Mouse (Mus musculus) forebrain, embryonic 13.5 days (tissue): ENCODE data around the gene Cd160. TPM values are rescaled to one million over a fixed set of nuclear protein-coding genes. Genes with fewer than 3 reads are reported as not detected.

ENCODE experiments used
- ATAC-seq: fragments of 200-750 bp; cut with Nextera tagmentation; 2 replicates; pipeline ENCODE4 v1.8.0; 2017
- H3K27ac ChIP-seq: fragments of 300-500 bp; sonication (generic); 2 replicates; pipeline ENCODE4 v1.5.1; 2015; ENCODE audit warnings: inconsistent platforms, mild to moderate bottlenecking, moderate library complexity
- H3K27me3 ChIP-seq: fragments of 300-500 bp; sonication (generic); 2 replicates; pipeline ENCODE4 v1.6.1; 2015; ENCODE audit warnings: mild to moderate bottlenecking, inconsistent platforms
- H3K36me3 ChIP-seq: fragments of 300-500 bp; sonication (generic); 2 replicates; pipeline ENCODE4 v1.6.1; 2015; ENCODE audit warnings: mild to moderate bottlenecking, inconsistent platforms; ENCODE audit not compliant: poor library complexity, severe bottlenecking
- H3K4me1 ChIP-seq: fragments of 300-500 bp; sonication (generic); 2 replicates; pipeline ENCODE4 v1.6.1; 2015; ENCODE audit warnings: inconsistent platforms
- H3K4me2 ChIP-seq: fragments of 300-500 bp; sonication (generic); 2 replicates; pipeline ENCODE4 v1.6.1; 2015; ENCODE audit warnings: inconsistent platforms, mild to moderate bottlenecking, moderate library complexity
- H3K4me3 ChIP-seq: fragments of 300-500 bp; sonication (generic); 2 replicates; pipeline ENCODE4 v1.5.1; 2015; ENCODE audit warnings: mild to moderate bottlenecking, inconsistent platforms
- H3K9ac ChIP-seq: fragments of 300-500 bp; sonication (generic); 2 replicates; pipeline ENCODE4 v1.6.1; 2015; ENCODE audit warnings: mild to moderate bottlenecking, inconsistent platforms
- H3K9me3 ChIP-seq: fragments of 300-500 bp; sonication (generic); replicated peaks from 2 replicates; pipeline ENCODE4 v1.6.1; 2016; ENCODE audit warnings: inconsistent platforms
- WGBS: fragments of 180-500 bp; shearing (Covaris S2); methylation state at CpG from one replicate; pipeline ENCODE4 v1.1.7; 2015; 5-methylcytosine and 5-hydroxymethylcytosine counted together
- polyA plus RNA-seq: library from polyadenylated mRNA; unstranded; fragments of >200 nt; fragmentation: Nextera tagmentation; extraction: Ambion mirVana; gene quantifications from 2 replicates; pipeline ENCODE4 v1.2.1, GENCODE M21; 2015

The Cd160 gene
- polyA plus RNA-seq, 1 experiment from 2014 or later = 0.09 TPM

DNA sequence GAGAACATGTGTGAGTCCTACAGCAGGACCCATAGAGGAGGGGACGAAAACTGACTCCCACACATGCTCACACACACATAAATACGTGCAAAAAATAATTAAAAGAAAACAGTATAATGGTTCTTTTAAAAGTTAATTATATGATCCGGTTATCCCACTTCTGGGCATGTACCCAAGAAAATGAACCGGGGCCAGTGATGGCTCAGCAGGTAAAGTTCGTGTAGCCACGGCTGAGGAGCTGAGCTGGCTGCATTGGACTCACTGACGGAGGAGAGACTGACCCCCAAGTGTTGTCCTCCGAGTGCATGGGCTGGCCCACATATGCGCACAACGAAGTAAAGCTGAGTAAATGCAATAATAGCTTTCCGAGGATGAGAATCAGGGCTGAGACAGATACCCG lies 4.5 kb downstream of the Cd160 start:
- Histone ChIP-seq H3K36me3 (no peaks in the 10 kb centered on the region), H3K4me1 (peaks cover 11% of the 10 kb centered on the region), H3K9me3 (no peaks in the 10 kb centered on the region), H3K9ac (no peak overlapping the region), H3K27ac (no peak overlapping the region), H3K27me3 (no peaks in the 10 kb centered on the region), H3K4me3 (no peak overlapping the region), H3K4me2 (no peak overlapping the region)
- no peak for ATAC-seq
- WGBS = 72% methylated on average over 12 of the region's 12 CpGs

DNA sequence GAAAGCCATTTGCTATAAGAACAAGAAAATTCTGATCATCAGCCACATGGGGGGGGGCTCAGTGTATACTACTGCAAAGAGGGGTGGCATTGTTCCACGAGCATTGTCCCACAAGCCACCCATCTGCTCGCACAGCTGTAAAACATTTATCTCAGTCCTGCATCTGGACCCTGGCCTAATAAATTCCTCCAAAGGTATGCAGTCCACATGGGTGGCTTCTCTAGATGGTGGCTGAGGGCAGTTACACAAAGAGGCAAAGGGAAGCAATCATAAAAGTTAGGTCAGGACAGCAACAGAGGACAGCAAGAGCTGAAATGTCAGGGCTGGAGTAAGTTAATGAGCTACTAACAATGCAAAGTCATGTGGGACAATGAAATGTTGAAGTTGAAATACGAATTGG lies 5.5 kb downstream of the Cd160 start:
- WGBS = 77% methylated on average over 3 of the region's 3 CpGs
- ATAC-seq = no peak
- Histone ChIP-seq H3K27ac (no peak overlapping the region), H3K27me3 (no peaks in the 10 kb centered on the region), H3K36me3 (no peaks in the 10 kb centered on the region), H3K4me1 (peaks cover 7% of the 10 kb centered on the region), H3K4me3 (no peak overlapping the region), H3K4me2 (no peak overlapping the region), H3K9me3 (no peaks in the 10 kb centered on the region), H3K9ac (no peak overlapping the region)

DNA sequence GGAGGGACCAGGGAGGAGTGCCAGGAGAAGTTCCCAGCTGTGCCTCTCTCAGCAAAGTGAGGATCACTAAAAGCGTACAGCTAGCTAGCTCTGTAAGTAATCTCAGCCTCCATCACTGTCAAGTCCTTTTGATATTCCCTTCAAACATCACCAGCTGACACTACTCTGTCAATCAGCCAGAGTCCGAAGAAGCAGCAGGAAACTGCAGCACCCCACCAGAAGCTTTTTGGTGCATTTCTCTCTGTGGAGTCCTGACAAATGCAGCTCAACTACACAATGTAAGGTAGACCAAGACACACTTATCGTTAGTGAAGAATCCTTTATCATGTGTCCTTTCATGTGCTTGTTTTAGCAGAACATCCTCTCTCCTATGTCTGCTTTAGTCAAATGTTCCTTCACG lies 7.6 kb downstream of the Cd160 start:
- Histone ChIP-seq H3K36me3 (no peaks in the 10 kb centered on the region), H3K4me3 (no peak overlapping the region), H3K9me3 (0 out of 2 replicates have a peak, but pooled peaks cover 4% of the 10 kb centered on the region), H3K4me1 (no peaks in the 10 kb centered on the region), H3K9ac (no peak overlapping the region), H3K4me2 (no peak overlapping the region), H3K27ac (no peak overlapping the region), H3K27me3 (no peaks in the 10 kb centered on the region)
- WGBS = 87% methylated on average over 4 of the region's 4 CpGs
- ATAC-seq = no peak

DNA sequence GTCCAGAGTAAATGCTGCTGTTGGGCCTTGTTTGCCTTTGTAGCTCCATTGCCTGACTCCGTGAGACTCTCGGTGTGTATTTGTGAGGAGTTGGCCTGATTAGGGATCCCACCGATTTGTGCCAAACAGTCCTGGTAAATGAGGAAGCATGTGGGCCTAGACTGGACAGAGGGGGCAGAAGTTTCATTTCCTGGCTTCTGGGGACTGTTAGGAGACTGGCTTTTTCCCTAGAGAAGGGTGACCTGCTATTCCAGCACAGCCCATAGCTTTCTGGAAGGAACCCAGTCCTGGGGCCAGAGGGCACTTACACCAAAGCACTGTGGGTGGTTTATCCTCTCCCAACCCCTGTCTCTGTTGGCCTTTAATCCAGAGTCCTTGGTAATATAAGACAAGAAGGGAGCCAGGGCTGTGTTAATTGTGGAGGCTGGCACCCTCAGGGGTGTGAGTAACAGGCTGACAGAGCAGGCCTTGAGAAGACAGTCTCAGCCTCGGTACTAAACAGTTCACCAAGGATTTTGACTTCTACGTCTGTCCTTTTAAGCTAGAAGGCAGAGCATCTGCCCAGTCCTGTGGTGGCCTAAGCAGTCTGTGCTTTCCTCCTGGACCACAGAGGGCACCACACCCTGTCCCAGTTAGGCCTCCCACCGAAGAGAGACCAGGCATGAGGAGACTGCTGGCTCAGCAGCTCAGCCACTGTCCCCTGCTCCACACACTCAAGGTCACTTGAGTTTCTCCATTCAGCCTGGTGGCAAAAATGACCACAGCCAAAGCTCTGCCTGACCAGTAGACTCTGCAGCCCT lies 8.8 kb downstream of the Cd160 start:
- Histone ChIP-seq H3K36me3 (no peaks in the 10 kb centered on the region), H3K9me3 (0 out of 2 replicates have a peak, but pooled peaks cover 4% of the 10 kb centered on the region), H3K4me3 (no peak overlapping the region), H3K9ac (no peak overlapping the region), H3K27ac (no peak overlapping the region), H3K4me1 (no peaks in the 10 kb centered on the region), H3K27me3 (no peaks in the 10 kb centered on the region), H3K4me2 (no peak overlapping the region)
- WGBS = 89% methylated on average over 6 of the region's 6 CpGs
- no peak for ATAC-seq

DNA sequence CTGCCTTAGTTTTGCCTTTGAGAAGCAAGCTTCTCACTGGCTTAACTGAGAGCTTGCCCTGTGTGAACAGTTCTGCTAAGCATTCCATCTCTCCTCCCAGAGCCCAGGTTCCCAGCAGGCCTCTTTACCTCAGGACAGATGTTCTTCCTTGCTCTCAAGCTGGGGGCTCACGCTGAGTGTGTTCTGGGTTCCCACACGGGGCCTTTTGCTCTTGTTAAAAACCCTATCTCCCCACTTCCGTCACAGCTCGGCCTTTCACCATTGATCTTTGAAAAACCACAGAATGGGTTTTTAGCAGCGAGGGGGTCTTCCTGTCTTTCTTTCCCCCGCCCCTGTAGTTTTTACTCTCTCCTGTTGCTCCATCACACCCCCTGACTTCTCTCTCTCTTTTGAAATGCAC lies 14.8 kb downstream of the Cd160 start:
- Histone ChIP-seq H3K27ac (no peak overlapping the region), H3K27me3 (no peaks in the 10 kb centered on the region), H3K4me3 (no peak overlapping the region), H3K9ac (no peak overlapping the region), H3K9me3 (0 out of 2 replicates have a peak, but pooled peaks cover 4% of the 10 kb centered on the region), H3K36me3 (no peaks in the 10 kb centered on the region), H3K4me2 (no peak overlapping the region), H3K4me1 (peaks cover 4% of the 10 kb centered on the region; the same call in 1 of the 2 replicates)
- 62% methylated on average over 6 of the region's 6 CpGs for WGBS
- no peak for ATAC-seq

DNA sequence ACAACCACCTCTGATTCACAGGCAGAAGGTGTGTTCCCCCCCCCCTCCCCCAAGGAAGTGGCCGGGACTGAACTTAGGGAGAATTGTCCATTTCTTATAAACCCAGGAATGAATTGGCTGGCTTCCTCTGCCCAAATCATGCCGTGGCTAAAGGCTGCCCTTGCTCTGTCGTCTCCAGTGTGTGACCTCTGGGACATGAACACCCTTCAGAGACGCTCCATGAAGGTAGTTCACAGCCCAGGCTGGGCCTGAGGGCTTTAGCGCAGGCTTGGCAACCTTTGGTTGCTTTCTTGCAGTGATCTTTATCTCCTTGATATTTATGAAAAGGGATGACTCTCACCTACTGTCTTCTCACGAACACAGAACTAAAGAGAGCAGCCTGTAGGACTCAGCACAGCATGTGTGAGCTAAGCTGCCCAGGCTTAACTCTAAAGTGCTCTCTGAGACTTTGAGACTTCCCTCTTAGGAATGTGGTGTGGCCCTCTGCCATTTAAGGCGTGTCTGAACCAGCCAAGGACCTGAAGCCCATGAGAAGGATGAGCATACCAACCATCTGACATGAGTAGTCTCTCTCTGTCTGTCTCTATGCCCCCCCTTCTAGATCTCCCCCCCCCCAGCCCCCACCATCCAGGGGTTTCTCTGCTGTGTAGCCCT lies 15.4 kb downstream of the Cd160 start:
- H3K36me3 ChIP-seq = no peaks in the 10 kb centered on the region
- no peak for ATAC-seq
- no peak overlapping the region for H3K4me3 ChIP-seq
- WGBS = 64% methylated on average over 7 of the region's 7 CpGs
- no peaks in the 10 kb centered on the region for H3K27me3 ChIP-seq
- H3K4me2 ChIP-seq = no peak overlapping the region
- H3K27ac ChIP-seq = no peak overlapping the region
- peaks cover 4% of the 10 kb centered on the region; the same call in 1 of the 2 replicates for H3K4me1 ChIP-seq
- 0 out of 2 replicates have a peak, but pooled peaks cover 4% of the 10 kb centered on the region for H3K9me3 ChIP-seq
- H3K9ac ChIP-seq = no peak overlapping the region

DNA sequence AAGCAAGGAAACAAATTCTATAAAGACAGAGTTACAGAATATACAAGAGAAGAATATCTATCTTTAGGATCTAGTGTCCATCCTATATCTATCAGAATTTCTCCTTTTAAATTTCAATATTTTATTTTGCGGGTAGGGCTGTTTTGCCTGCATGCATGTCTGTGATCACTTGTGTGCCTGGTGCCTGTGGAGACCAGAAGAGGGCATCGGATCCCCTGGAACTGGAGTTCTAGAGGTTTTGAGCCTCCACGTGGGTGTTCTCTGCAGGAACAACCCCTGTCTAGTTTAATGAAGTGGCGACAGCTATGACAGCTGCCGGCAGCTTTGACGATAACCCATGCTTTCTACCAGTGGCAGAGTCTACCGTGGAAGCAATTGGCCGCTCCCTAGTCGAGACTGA lies 16.0 kb downstream of the Cd160 start:
- no peak overlapping the region for H3K4me2 ChIP-seq
- H3K27ac ChIP-seq = no peak overlapping the region
- 0 out of 2 replicates have a peak, but pooled peaks cover 4% of the 10 kb centered on the region for H3K9me3 ChIP-seq
- peaks cover 4% of the 10 kb centered on the region; the same call in 1 of the 2 replicates for H3K4me1 ChIP-seq
- no peak overlapping the region for H3K4me3 ChIP-seq
- H3K36me3 ChIP-seq = no peaks in the 10 kb centered on the region
- H3K9ac ChIP-seq = no peak overlapping the region
- ATAC-seq = no peak; the same call in 1 of the 2 replicates
- 44% methylated on average over 9 of the region's 9 CpGs for WGBS
- H3K27me3 ChIP-seq = no peaks in the 10 kb centered on the region

DNA sequence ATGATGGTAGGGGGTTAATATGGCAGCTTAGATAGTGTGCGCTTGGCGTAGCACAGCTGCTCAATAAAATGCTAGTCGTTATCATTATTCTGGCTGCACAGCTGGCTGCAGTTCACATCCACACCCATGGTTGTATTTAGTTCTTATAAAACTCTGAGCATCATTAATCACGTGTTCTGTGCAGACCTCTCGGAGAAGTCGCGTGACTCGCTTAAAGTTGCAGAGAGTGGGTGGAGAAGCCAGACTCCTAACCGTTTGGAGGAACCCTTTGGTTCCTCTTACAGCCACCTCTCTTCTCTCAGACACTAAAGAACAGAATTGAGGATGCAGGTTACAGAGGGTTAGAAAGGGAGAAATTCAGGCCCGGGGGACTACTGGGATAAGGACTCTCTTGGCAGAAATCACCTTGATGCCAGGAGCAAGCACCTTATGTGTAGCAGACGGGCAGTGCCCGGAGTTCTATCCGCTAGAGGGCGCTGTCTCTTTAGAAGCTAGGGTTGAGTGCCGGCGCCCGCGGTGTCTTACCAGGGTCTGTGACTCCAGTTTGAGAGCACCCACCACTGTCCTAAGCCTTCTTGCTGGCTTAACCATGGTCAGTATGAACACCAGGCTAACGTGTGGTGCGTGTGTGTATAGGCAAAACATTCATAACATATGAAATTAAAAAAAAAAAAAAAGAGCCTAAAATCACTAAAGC lies 16.6 kb downstream of the Cd160 start:
- Histone ChIP-seq H3K9me3 (0 out of 2 replicates have a peak, but pooled peaks cover 3% of the 10 kb centered on the region), H3K27me3 (no peaks in the 10 kb centered on the region), H3K4me1 (peaks cover 4% of the 10 kb centered on the region; the same call in 1 of the 2 replicates), H3K4me2 (no peak overlapping the region), H3K9ac (no peak overlapping the region), H3K27ac (no peak overlapping the region), H3K4me3 (no peak overlapping the region), H3K36me3 (no peaks in the 10 kb centered on the region)
- 44% methylated on average over 20 of the region's 20 CpGs for WGBS
- ATAC-seq = no peak

DNA sequence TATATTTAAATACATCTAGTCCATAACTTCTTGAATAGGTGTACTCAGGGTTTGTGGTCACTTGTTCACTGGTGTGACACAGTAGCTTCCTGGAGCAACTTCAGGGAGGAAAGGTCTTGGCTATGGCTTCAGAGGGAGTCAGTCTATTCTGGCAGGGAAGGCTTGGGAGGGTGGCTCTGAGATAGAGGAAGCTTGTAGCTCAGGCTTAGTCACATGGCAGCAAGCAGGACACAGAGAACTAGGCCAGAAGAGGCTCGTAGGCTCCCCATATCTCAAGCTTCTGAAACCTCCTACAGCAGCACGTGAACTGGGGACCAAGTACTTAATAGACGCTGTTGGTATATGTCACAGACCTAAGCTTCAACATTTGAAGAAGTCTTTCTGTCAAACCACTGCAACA lies 17.9 kb downstream of the Cd160 start:
- ATAC-seq = no peak
- WGBS = 90% methylated on average over 3 of the region's 3 CpGs
- Histone ChIP-seq H3K4me1 (peaks cover 4% of the 10 kb centered on the region; the same call in 1 of the 2 replicates), H3K27me3 (no peaks in the 10 kb centered on the region), H3K9me3 (no peaks in the 10 kb centered on the region), H3K9ac (no peak overlapping the region), H3K4me3 (no peak overlapping the region), H3K36me3 (no peaks in the 10 kb centered on the region), H3K27ac (no peak overlapping the region), H3K4me2 (no peak overlapping the region)

DNA sequence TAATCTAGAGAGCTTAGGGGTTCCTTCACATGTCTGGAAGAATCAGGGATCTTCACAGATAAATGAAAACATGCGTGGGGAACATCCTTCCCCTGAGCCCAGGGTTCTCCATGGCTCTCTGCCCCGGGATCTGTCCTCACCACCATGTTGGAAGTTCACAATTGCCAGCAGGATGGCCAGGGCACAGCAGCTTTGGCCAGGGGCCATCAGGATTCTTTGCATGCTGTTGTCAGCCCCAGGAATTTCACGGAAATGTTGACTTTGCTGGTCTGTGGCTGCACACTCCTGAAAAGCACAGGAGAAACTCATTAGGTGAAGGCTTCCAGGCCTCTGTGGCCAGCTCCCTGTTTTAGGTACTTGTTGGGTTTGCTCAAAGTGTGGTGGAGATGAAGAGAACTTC lies 20.5 kb downstream of the Cd160 start:
- ATAC-seq = no peak
- Histone ChIP-seq H3K4me3 (no peak overlapping the region), H3K36me3 (peaks cover 8% of the 10 kb centered on the region; the same call in 1 of the 2 replicates), H3K9me3 (no peaks in the 10 kb centered on the region), H3K9ac (no peak overlapping the region), H3K4me1 (peaks cover 4% of the 10 kb centered on the region; the same call in 1 of the 2 replicates), H3K27ac (no peak overlapping the region), H3K27me3 (no peaks in the 10 kb centered on the region), H3K4me2 (no peak overlapping the region)
- 87% methylated on average over 3 of the region's 3 CpGs for WGBS

DNA sequence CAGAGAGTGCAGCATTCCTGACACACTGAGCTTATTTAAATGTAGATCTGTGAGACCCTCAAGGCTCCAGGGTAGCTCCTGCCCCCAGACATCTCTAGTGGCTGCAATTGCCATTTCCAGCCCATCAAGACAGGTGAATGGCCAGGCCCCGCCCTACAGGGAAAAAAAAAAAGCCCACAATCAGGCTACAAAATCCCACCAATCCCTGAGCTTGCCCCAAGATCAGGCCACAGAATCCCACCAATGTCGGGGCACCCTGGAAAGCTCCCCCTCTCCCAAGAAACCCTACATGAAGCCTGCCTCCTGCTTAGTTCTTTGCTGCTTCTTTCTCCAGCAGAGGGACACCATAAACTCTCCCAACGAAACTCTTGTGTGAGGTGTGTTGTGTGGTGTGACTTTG lies 21.0 kb downstream of the Cd160 start:
- Histone ChIP-seq H3K4me2 (no peak overlapping the region), H3K9me3 (no peaks in the 10 kb centered on the region), H3K4me3 (no peak overlapping the region), H3K4me1 (0 out of 2 replicates have a peak, but pooled peaks cover under 1% of the 10 kb centered on the region), H3K27ac (no peak overlapping the region), H3K27me3 (no peaks in the 10 kb centered on the region), H3K9ac (no peak overlapping the region), H3K36me3 (peaks cover 8% of the 10 kb centered on the region; the same call in 1 of the 2 replicates)
- WGBS = 60% methylated on average over 3 of the region's 3 CpGs
- ATAC-seq = no peak

DNA sequence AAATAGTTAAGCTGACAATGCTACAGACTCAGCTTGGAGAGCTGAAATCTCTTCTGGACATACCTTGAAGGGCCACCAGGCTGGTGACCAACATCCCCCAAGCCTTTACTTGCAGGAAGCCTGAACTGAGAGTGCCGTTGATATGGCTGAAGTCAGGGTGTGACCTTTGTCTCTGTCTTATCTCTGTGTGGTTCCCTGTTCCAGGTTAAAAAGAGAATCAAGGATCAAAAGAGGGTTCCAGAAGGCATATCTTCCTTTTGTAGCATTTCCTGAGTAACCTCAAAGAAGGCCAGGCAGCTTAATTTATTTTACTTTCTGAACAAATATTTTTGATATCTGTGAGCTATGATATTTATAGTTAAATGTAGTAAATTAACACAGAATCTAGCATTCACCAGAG lies 26.9 kb downstream of the Cd160 start:
- Histone ChIP-seq H3K9me3 (no peaks in the 10 kb centered on the region), H3K9ac (no peak overlapping the region), H3K36me3 (peaks cover 8% of the 10 kb centered on the region; the same call in 1 of the 2 replicates), H3K4me1 (no peaks in the 10 kb centered on the region), H3K27ac (no peak overlapping the region), H3K4me3 (no peak overlapping the region), H3K4me2 (no peak overlapping the region), H3K27me3 (no peaks in the 10 kb centered on the region)
- 90% methylated on average over 1 of the region's 1 CpGs for WGBS
- no peak for ATAC-seq
